Mouse (Mus musculus) midbrain, embryonic 12.5 days (tissue): Measurements from ENCODE around the gene Yif1b. TPM values are rescaled to one million over a fixed set of nuclear protein-coding genes. Genes with fewer than 3 reads are reported as not detected.
"Not testable (repeated sequence)": the region's sequence is repeated elsewhere in the genome, so short reads cannot be mapped to it uniquely, and the experiment has no call there.

Source experiments
- ATAC-seq: fragments of 200-750 bp; cut with Nextera tagmentation; 2 replicates; pipeline ENCODE4 v1.8.0; 2017; ENCODE audit warnings: low read depth, moderate TSS enrichment, moderate library complexity; ENCODE audit not compliant: low FRiP score
- H3K27ac ChIP-seq: fragments of 300-500 bp; sonication (generic); replicated peaks from 2 replicates; pipeline ENCODE4 v1.5.1; 2016; ENCODE audit warnings: mild to moderate bottlenecking
- H3K27me3 ChIP-seq: fragments of 300-500 bp; sonication (generic); 2 replicates; pipeline ENCODE4 v1.6.1; 2016; ENCODE audit warnings: mild to moderate bottlenecking
- H3K36me3 ChIP-seq: fragments of 300-500 bp; sonication (generic); 2 replicates; pipeline ENCODE4 v1.6.1; 2016
- H3K4me1 ChIP-seq: fragments of 300-500 bp; sonication (generic); 2 replicates; pipeline ENCODE4 v1.6.1; 2016
- H3K4me2 ChIP-seq: fragments of 300-500 bp; sonication (generic); replicated peaks from 2 replicates; pipeline ENCODE4 v1.6.1; 2016; ENCODE audit warnings: mild to moderate bottlenecking, moderate library complexity
- H3K4me3 ChIP-seq: fragments of 300-500 bp; sonication (generic); 2 replicates; pipeline ENCODE4 v1.5.1; 2016; ENCODE audit warnings: mild to moderate bottlenecking
- H3K9ac ChIP-seq: fragments of 300-500 bp; sonication (generic); replicated peaks from 2 replicates; pipeline ENCODE4 v1.6.1; 2016; ENCODE audit warnings: mild to moderate bottlenecking, moderate library complexity
- H3K9me3 ChIP-seq: fragments of 300-500 bp; sonication (generic); 2 replicates; pipeline ENCODE4 v1.6.1; 2016; ENCODE audit warnings: mild to moderate bottlenecking
- WGBS: fragments of 180-500 bp; shearing (Covaris S2); methylation state at CpG from one replicate; pipeline ENCODE4 v1.1.7; 2016; 5-methylcytosine and 5-hydroxymethylcytosine counted together
- polyA plus RNA-seq: library from polyadenylated mRNA; unstranded; fragments of >200 nt; fragmentation: Nextera tagmentation; extraction: Ambion mirVana; gene quantifications from 2 replicates; pipeline ENCODE4 v1.2.1, GENCODE M21; 2016

Gene Yif1b
- 72.5 and 83.2 TPM in 2 replicates for polyA plus RNA-seq

GRCm38 (mm10) chr7:29238019-29238967 lies at the start of gene Yif1b:
Gene Yif1b, plus strand, starts transcription at chr7:29238329.
- 1% methylated on average over 60 of the region's 60 CpGs for WGBS
- Histone ChIP-seq H3K9me3 (no peaks in the 10 kb centered on the region), H3K27me3 (peaks cover 13% of the 10 kb centered on the region)

GRCm38 (mm10) chr7:29194230-29194629 lies 43.9 kb upstream of the Yif1b start:
- H3K4me1 ChIP-seq, H3K36me3 ChIP-seq, H3K4me3 ChIP-seq, H3K9ac ChIP-seq, H3K27ac ChIP-seq, H3K4me2 ChIP-seq, ATAC-seq, H3K9me3 ChIP-seq, H3K27me3 ChIP-seq: not testable (repeated sequence)
- WGBS, result 82% methylated on average over 1 of the region's 1 CpGs

More at GRCm38 (mm10) chr7:29238019-29238967, at the start of gene Yif1b:
- Histone ChIP-seq H3K27ac (peak within 1 kb of the TSS; percentile 74), H3K4me2 (peak within 1 kb of the TSS; percentile 74), H3K4me1 (peaks cover 13% of the 10 kb centered on the region), H3K4me3 (peak within 1 kb of the TSS; percentile 66), H3K9ac (peak within 1 kb of the TSS; percentile 75), H3K36me3 (no peaks in the 10 kb centered on the region)
- ATAC-seq, result peak; percentile 98

DNA sequence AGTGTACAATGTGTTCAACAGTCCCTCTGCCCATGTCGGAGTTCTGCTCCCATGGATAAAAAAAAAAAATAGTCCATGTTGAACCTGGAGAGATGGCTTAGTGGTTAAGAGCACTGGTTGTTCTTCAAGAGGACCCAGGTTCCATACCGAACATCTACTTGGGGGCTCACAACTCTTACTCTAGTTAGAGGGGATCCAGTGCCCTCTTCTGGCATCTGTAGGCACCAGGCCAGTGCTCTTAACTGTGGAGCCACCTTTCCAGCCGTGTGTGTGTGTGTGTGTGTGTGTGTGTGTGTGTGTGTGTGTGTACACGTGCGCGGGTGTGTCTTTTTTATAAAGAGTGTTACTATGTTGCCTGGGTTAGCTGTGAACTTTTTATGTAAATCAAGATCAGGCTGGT lies 35.6 kb upstream of the Yif1b start:
- H3K27ac ChIP-seq, result no peak overlapping the region
- H3K4me3 ChIP-seq, result no peak overlapping the region
- no peaks in the 10 kb centered on the region for H3K4me1 ChIP-seq
- H3K9ac ChIP-seq, result no peak overlapping the region
- H3K4me2 ChIP-seq, result no peak overlapping the region
- no peaks in the 10 kb centered on the region for H3K27me3 ChIP-seq
- no peaks in the 10 kb centered on the region for H3K9me3 ChIP-seq
- no peak for ATAC-seq
- H3K36me3 ChIP-seq, result no peaks in the 10 kb centered on the region
- WGBS, result 88% methylated on average over 6 of the region's 6 CpGs

- H3K27ac ChIP-seq, H3K9me3 ChIP-seq, ATAC-seq, H3K9ac ChIP-seq, H3K36me3 ChIP-seq, H3K4me1 ChIP-seq: not testable (repeated sequence)
- 35% methylated on average over 13 of the region's 15 CpGs for WGBS
- H3K27me3 ChIP-seq, result peaks cover 21% of the 10 kb centered on the region
- H3K4me2 ChIP-seq, result peak overlapping the region; percentile 38
- peak overlapping the region; percentile 28; the same call in 1 of the 2 replicates for H3K4me3 ChIP-seq
Measured at GRCm38 (mm10) chr7:29211013-29211412, 27.1 kb upstream of the Yif1b start.

GRCm38 (mm10) chr7:29211415-29212198 lies 26.5 kb upstream of the Yif1b start:
- WGBS, result 4% methylated on average over 34 of the region's 34 CpGs

DNA sequence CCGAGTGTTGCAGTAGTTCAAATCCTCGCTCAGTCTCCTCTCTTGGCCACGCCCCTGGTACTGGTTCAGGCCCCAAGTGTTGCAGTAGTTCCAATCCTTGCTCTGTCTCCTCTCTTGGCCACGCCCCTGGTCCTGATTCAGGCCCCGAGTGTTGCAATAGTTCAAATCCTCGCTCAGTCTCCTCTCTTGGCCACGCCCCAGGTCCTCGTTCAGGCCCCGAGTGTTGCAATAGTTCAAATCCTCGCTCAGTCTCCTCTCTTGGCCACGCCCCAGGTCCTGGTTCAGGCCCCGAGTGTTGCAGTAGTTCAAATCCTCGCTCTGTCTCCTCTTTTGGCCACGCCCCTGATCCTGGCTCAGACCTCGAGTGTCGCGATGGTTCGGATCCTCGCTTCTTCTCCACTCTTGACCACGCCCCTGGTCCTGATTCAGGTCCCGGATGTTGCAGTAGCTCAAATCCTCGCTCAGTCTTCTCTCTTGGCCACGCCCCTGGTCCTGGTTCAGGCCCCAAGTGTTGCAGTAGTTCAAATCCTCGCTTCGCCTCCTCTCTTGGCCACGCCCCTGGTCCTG lies 25.8 kb upstream of the Yif1b start:
- ATAC-seq, result no peak
- Histone ChIP-seq H3K4me3 (no peak overlapping the region), H3K36me3 (no peaks in the 10 kb centered on the region), H3K27me3 (peaks cover 21% of the 10 kb centered on the region), H3K4me2 (peak overlapping the region; percentile 38), H3K4me1 (peaks cover 7% of the 10 kb centered on the region; the same call in 1 of the 2 replicates), H3K27ac (no peak overlapping the region), H3K9ac (no peak overlapping the region), H3K9me3 (0 out of 2 replicates have a peak, but pooled peaks cover 4% of the 10 kb centered on the region)
- 14% methylated on average over 26 of the region's 26 CpGs for WGBS

More at GRCm38 (mm10) chr7:29211415-29212198, 26.5 kb upstream of the Yif1b start:
- Histone ChIP-seq H3K36me3 (no peaks in the 10 kb centered on the region), H3K9me3 (no peaks in the 10 kb centered on the region), H3K27ac (no peak overlapping the region), H3K4me3 (peak overlapping the region; percentile 28), H3K4me1 (peaks cover 7% of the 10 kb centered on the region; the same call in 1 of the 2 replicates), H3K27me3 (peaks cover 21% of the 10 kb centered on the region), H3K4me2 (peak overlapping the region; percentile 38), H3K9ac (no peak overlapping the region)
- no peak for ATAC-seq

- H3K4me2 ChIP-seq, result peak overlapping the region; percentile 48
- ATAC-seq, H3K9ac ChIP-seq, H3K9me3 ChIP-seq, H3K4me1 ChIP-seq, H3K36me3 ChIP-seq, H3K27ac ChIP-seq: not testable (repeated sequence)
- peak overlapping the region; percentile 29 for H3K4me3 ChIP-seq
- H3K27me3 ChIP-seq, result peaks cover 21% of the 10 kb centered on the region
- 14% methylated on average over 40 of the region's 40 CpGs for WGBS
Measured at GRCm38 (mm10) chr7:29212775-29213560, 25.2 kb upstream of the Yif1b start.

- Histone ChIP-seq H3K4me1 (peaks cover 7% of the 10 kb centered on the region; the same call in 1 of the 2 replicates), H3K9ac (no peak within 1 kb of the TSS), H3K27me3 (peaks cover 21% of the 10 kb centered on the region), H3K27ac (no peak within 1 kb of the TSS), H3K4me3 (peak within 1 kb of the TSS; percentile 29), H3K9me3 (0 out of 2 replicates have a peak, but pooled peaks cover 4% of the 10 kb centered on the region), H3K36me3 (no peaks in the 10 kb centered on the region), H3K4me2 (peak within 1 kb of the TSS; percentile 48)
- ATAC-seq, result peak; percentile 81
- 1% methylated on average over 20 of the region's 20 CpGs for WGBS
Measured at GRCm38 (mm10) chr7:29213675-29214082, 24.4 kb upstream of the Yif1b start, which contains the start of gene Catsperg1. Gene Catsperg1, minus strand, starts transcription at chr7:29214035.

DNA sequence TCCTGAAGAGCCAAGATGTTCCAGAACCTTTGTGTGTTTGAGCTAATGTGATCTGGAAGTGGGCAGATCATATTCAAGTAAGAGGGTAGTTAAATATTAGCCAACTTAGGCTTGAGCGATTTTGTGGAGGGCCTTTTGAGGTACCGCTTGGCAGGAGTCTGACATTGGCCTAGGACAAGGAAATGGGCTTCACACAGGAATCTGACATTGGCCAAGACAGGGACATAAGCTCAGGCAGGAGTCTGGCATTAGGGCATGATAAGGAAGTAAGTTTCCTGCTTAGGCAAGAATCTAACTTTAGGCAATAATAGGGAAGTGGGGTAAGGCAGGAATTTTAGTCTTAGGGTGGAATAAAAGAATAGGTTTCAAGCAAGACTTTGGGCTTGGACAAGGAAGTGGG lies 23.9 kb upstream of the Yif1b start:
- Histone ChIP-seq H3K4me2 (no peak overlapping the region), H3K27ac (no peak overlapping the region), H3K9me3 (peaks cover 4% of the 10 kb centered on the region; the same call in 1 of the 2 replicates), H3K9ac (no peak overlapping the region), H3K4me1 (peaks cover 7% of the 10 kb centered on the region; the same call in 1 of the 2 replicates), H3K27me3 (peaks cover 21% of the 10 kb centered on the region), H3K4me3 (no peak overlapping the region), H3K36me3 (no peaks in the 10 kb centered on the region)
- 68% methylated on average over 2 of the region's 2 CpGs for WGBS
- no peak; the same call in 1 of the 2 replicates for ATAC-seq

- H3K4me1 ChIP-seq, result peaks cover 7% of the 10 kb centered on the region; the same call in 1 of the 2 replicates
- no peak overlapping the region for H3K4me2 ChIP-seq
- no peak overlapping the region for H3K4me3 ChIP-seq
- no peak for ATAC-seq
- WGBS, result 45% methylated on average over 15 of the region's 15 CpGs
- peaks cover 10% of the 10 kb centered on the region for H3K9me3 ChIP-seq
- no peak overlapping the region for H3K27ac ChIP-seq
- H3K27me3 ChIP-seq, result peaks cover 21% of the 10 kb centered on the region
- no peak overlapping the region for H3K9ac ChIP-seq
- H3K36me3 ChIP-seq, result no peaks in the 10 kb centered on the region
Measured at GRCm38 (mm10) chr7:29214846-29215245, 23.3 kb upstream of the Yif1b start.
